Mouse (Mus musculus): ENCODE data around the gene Dnaic1. TPM values are rescaled to one million over a fixed set of nuclear protein-coding genes. Genes with fewer than 3 reads are reported as not detected.

The Dnaic1 gene
- polyA plus RNA-seq, 1 experiment from 2014 or later, result 4.8 TPM

GRCm38 (mm10) chr4:41655525-41655924 is 86.0 kb downstream of the Dnaic1 start:
- no peak overlapping the region for H3K4me3 ChIP-seq (ENCODE audit: low read depth, low read length)
- H3K27ac ChIP-seq (ENCODE audit: low read length), result no peak overlapping the region
- H3K36me3 ChIP-seq (ENCODE audit: control insufficient read depth, insufficient read depth, low read length), result no peaks in the 10 kb centered on the region
- WGBS, result 90% methylated on average over 2 of the region's 2 CpGs
- H3K4me1 ChIP-seq (ENCODE audit: control insufficient read depth, insufficient read depth, low read length), result peaks cover 3% of the 10 kb centered on the region; the same call in 1 of the 2 replicates
- H3K9me3 ChIP-seq (ENCODE audit: control insufficient read depth, low read depth, low read length), result no peaks in the 10 kb centered on the region
- no peak overlapping the region for H3K9ac ChIP-seq (replicated peaks; ENCODE audit: low read depth, low read length)
- ATAC-seq (ENCODE audit: insufficient number of reproducible peaks, insufficient read depth, low FRiP score, low read depth), result no peak
- H3K4me2 ChIP-seq (replicated peaks; ENCODE audit: low read depth, low read length), result no peak overlapping the region
- H3K27me3 ChIP-seq (ENCODE audit: control insufficient read depth, insufficient read depth, low read length), result no peaks in the 10 kb centered on the region

- no peak overlapping the region for H3K9ac ChIP-seq (replicated peaks; ENCODE audit: low read depth, low read length)
- 27% methylated on average over 23 of the region's 25 CpGs for WGBS
- no peak overlapping the region for H3K4me2 ChIP-seq (replicated peaks; ENCODE audit: low read depth, low read length)
Observed at GRCm38 (mm10) chr4:41658566-41659384, 89.2 kb downstream of the Dnaic1 start.

GRCm38 (mm10) chr4:41659556-41659955 is 90.0 kb downstream of the Dnaic1 start:
- no peak overlapping the region for H3K4me3 ChIP-seq (ENCODE audit: low read depth, low read length)
- H3K9me3 ChIP-seq (ENCODE audit: control insufficient read depth, low read depth, low read length), result no peaks in the 10 kb centered on the region
- no peak for ATAC-seq (ENCODE audit: insufficient number of reproducible peaks, insufficient read depth, low FRiP score, low read depth)
- 64% methylated on average over 13 of the region's 13 CpGs for WGBS
- H3K36me3 ChIP-seq (ENCODE audit: control insufficient read depth, insufficient read depth, low read length), result no peaks in the 10 kb centered on the region
- no peaks in the 10 kb centered on the region for H3K27me3 ChIP-seq (ENCODE audit: control insufficient read depth, insufficient read depth, low read length)
- no peak overlapping the region for H3K27ac ChIP-seq (ENCODE audit: low read length)
- peaks cover 28% of the 10 kb centered on the region for H3K4me1 ChIP-seq (ENCODE audit: control insufficient read depth, insufficient read depth, low read length)
- no peak overlapping the region for H3K4me2 ChIP-seq (replicated peaks; ENCODE audit: low read depth, low read length)
- H3K9ac ChIP-seq (replicated peaks; ENCODE audit: low read depth, low read length), result no peak overlapping the region

More at GRCm38 (mm10) chr4:41658566-41659384, 89.2 kb downstream of the Dnaic1 start:
- ATAC-seq (ENCODE audit: insufficient number of reproducible peaks, insufficient read depth, low FRiP score, low read depth), result peak; percentile 33; the same call in 1 of the 2 replicates
- Histone ChIP-seq H3K27me3 (ENCODE audit: control insufficient read depth, insufficient read depth, low read length) (no peaks in the 10 kb centered on the region), H3K4me1 (ENCODE audit: control insufficient read depth, insufficient read depth, low read length) (peaks cover 21% of the 10 kb centered on the region), H3K9me3 (ENCODE audit: control insufficient read depth, low read depth, low read length) (no peaks in the 10 kb centered on the region), H3K27ac (ENCODE audit: low read length) (no peak overlapping the region), H3K4me3 (ENCODE audit: low read depth, low read length) (no peak overlapping the region), H3K36me3 (ENCODE audit: control insufficient read depth, insufficient read depth, low read length) (no peaks in the 10 kb centered on the region)

DNA sequence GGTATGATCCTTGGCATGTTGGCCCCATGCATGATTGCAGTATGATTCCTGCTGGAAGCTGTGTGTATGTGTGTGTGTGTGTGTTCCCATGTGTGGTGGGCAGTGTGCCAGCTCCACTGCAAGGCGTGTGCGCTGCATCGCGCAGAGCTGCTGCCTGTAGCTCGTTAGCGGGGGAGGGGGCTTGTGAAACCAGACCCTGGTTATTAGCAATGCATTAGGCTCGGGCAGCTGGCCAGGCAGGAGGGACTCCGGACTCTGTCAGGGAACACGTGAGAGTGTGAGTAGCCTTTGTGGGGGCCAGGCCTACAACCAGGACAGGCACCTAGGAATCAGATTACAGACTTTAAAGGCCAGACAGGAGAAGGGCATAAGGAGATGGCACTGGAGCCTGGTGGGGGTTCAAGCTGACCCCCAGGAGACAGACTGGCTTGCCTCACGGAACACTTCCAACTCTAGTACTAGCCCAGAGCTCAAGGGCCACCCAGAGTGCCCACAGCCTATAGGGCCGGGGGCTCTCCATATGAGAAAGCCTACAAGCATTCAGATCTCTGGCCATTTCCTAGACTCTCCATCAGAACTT is 91.4 kb downstream of the Dnaic1 start:
- no peak overlapping the region for H3K4me2 ChIP-seq (replicated peaks; ENCODE audit: low read depth, low read length)
- ATAC-seq (ENCODE audit: insufficient number of reproducible peaks, insufficient read depth, low FRiP score, low read depth), result peak; percentile 34
- H3K27ac ChIP-seq (ENCODE audit: low read length), result no peak overlapping the region
- H3K9me3 ChIP-seq (ENCODE audit: control insufficient read depth, low read depth, low read length), result no peaks in the 10 kb centered on the region
- no peak overlapping the region for H3K4me3 ChIP-seq (ENCODE audit: low read depth, low read length)
- H3K4me1 ChIP-seq (ENCODE audit: control insufficient read depth, insufficient read depth, low read length), result peaks cover 41% of the 10 kb centered on the region
- H3K9ac ChIP-seq (replicated peaks; ENCODE audit: low read depth, low read length), result no peak overlapping the region
- H3K36me3 ChIP-seq (ENCODE audit: control insufficient read depth, insufficient read depth, low read length), result no peaks in the 10 kb centered on the region
- WGBS, result 21% methylated on average over 11 of the region's 11 CpGs
- no peaks in the 10 kb centered on the region for H3K27me3 ChIP-seq (ENCODE audit: control insufficient read depth, insufficient read depth, low read length)

DNA sequence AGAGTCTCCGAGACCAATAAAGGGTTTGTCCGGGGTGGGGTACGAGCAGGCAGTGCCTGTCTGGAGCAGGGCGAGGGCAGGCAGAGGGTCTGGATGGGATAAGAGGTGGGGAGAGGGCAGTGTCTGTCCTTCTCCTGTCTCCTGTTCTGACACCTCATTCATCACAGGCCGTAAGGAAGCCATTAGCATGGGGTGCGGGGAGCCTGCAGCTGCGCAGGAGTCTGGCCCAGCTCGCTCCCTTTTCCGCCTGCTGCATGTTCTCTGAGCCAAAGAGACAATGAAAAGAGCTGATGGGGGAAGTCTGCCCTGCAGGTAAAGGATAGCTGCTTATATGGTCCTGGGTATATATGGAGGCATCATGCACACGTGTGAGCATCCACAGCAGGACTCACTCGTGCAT is 93.1 kb downstream of the Dnaic1 start:
- no peak overlapping the region for H3K4me3 ChIP-seq (ENCODE audit: low read depth, low read length)
- no peak overlapping the region for H3K9ac ChIP-seq (replicated peaks; ENCODE audit: low read depth, low read length)
- ATAC-seq (ENCODE audit: insufficient number of reproducible peaks, insufficient read depth, low FRiP score, low read depth), result no peak
- H3K36me3 ChIP-seq (ENCODE audit: control insufficient read depth, insufficient read depth, low read length), result no peaks in the 10 kb centered on the region
- peaks cover 43% of the 10 kb centered on the region for H3K4me1 ChIP-seq (ENCODE audit: control insufficient read depth, insufficient read depth, low read length)
- peak overlapping the region; percentile 21; the same call in 1 of the 2 replicates for H3K27ac ChIP-seq (ENCODE audit: low read length)
- no peak overlapping the region for H3K4me2 ChIP-seq (replicated peaks; ENCODE audit: low read depth, low read length)
- 65% methylated on average over 11 of the region's 11 CpGs for WGBS
- H3K27me3 ChIP-seq (ENCODE audit: control insufficient read depth, insufficient read depth, low read length), result no peaks in the 10 kb centered on the region
- no peaks in the 10 kb centered on the region for H3K9me3 ChIP-seq (ENCODE audit: control insufficient read depth, low read depth, low read length)

DNA sequence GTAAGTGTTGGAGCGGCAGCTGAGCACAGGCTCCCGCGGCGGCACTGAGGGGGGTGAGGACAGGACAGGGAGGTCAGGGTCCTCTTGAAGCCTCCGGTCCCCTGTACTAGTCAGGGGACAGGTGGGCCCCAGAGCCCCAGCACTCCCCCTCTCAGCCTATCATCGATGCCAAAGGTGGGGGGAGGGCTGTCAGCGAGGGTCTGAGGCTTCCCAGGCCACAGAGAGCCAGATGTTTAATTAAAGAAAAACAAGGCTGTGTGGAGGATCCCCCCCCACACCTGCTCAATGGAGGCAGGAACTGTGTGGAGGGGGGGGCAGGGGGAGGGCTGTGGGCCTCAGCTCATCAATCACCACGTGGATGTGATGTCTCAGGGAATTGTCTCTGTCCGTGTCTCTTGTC is 94.0 kb downstream of the Dnaic1 start:
- no peaks in the 10 kb centered on the region for H3K9me3 ChIP-seq (ENCODE audit: control insufficient read depth, low read depth, low read length)
- H3K4me1 ChIP-seq (ENCODE audit: control insufficient read depth, insufficient read depth, low read length), result peaks cover 40% of the 10 kb centered on the region
- H3K36me3 ChIP-seq (ENCODE audit: control insufficient read depth, insufficient read depth, low read length), result no peaks in the 10 kb centered on the region
- ATAC-seq (ENCODE audit: insufficient number of reproducible peaks, insufficient read depth, low FRiP score, low read depth), result no peak
- WGBS, result 28% methylated on average over 9 of the region's 9 CpGs
- H3K4me3 ChIP-seq (ENCODE audit: low read depth, low read length), result no peak overlapping the region
- no peaks in the 10 kb centered on the region for H3K27me3 ChIP-seq (ENCODE audit: control insufficient read depth, insufficient read depth, low read length)
- H3K9ac ChIP-seq (replicated peaks; ENCODE audit: low read depth, low read length), result no peak overlapping the region
- no peak overlapping the region for H3K27ac ChIP-seq (ENCODE audit: low read length)
- H3K4me2 ChIP-seq (replicated peaks; ENCODE audit: low read depth, low read length), result no peak overlapping the region

DNA sequence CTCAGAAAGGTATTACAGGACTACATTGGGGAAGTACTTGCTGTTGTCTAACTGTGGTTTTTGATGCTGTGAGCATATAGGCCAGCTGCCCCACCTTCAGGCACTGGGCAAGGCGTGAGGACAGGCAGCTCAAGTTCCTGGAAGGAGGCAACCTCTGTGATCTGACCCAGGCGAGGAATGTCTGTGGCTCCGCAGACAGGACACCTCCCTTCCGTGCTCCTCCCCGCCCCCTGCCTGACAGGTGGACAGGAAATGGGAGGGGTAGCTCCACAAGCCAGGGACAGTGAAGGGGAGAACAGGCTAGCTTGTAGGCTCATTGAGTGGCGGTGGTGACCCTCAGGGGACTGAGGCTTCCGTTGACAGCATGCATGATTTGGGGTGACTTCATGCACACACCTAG is 95.0 kb downstream of the Dnaic1 start:
- Histone ChIP-seq H3K4me2 (replicated peaks; ENCODE audit: low read depth, low read length) (no peak overlapping the region), H3K27me3 (ENCODE audit: control insufficient read depth, insufficient read depth, low read length) (no peaks in the 10 kb centered on the region), H3K9me3 (ENCODE audit: control insufficient read depth, low read depth, low read length) (no peaks in the 10 kb centered on the region), H3K36me3 (ENCODE audit: control insufficient read depth, insufficient read depth, low read length) (no peaks in the 10 kb centered on the region), H3K27ac (ENCODE audit: low read length) (peak overlapping the region; percentile 58; the same call in 1 of the 2 replicates), H3K9ac (replicated peaks; ENCODE audit: low read depth, low read length) (no peak overlapping the region), H3K4me1 (ENCODE audit: control insufficient read depth, insufficient read depth, low read length) (peaks cover 40% of the 10 kb centered on the region), H3K4me3 (ENCODE audit: low read depth, low read length) (no peak overlapping the region)
- 36% methylated on average over 7 of the region's 7 CpGs for WGBS
- no peak for ATAC-seq (ENCODE audit: insufficient number of reproducible peaks, insufficient read depth, low FRiP score, low read depth)

GRCm38 (mm10) chr4:41665009-41665675 is 95.6 kb downstream of the Dnaic1 start:
- Histone ChIP-seq H3K4me3 (ENCODE audit: low read depth, low read length) (no peak overlapping the region), H3K9me3 (ENCODE audit: control insufficient read depth, low read depth, low read length) (no peaks in the 10 kb centered on the region), H3K4me2 (replicated peaks; ENCODE audit: low read depth, low read length) (peak overlapping the region; percentile 14; the same call in 1 of the 2 replicates), H3K27ac (ENCODE audit: low read length) (peak overlapping the region; percentile 58; the same call in 1 of the 2 replicates), H3K27me3 (ENCODE audit: control insufficient read depth, insufficient read depth, low read length) (no peaks in the 10 kb centered on the region), H3K4me1 (ENCODE audit: control insufficient read depth, insufficient read depth, low read length) (peaks cover 40% of the 10 kb centered on the region), H3K36me3 (ENCODE audit: control insufficient read depth, insufficient read depth, low read length) (no peaks in the 10 kb centered on the region), H3K9ac (replicated peaks; ENCODE audit: low read depth, low read length) (no peak overlapping the region; the same call in 1 of the 2 replicates)
- ATAC-seq (ENCODE audit: insufficient number of reproducible peaks, insufficient read depth, low FRiP score, low read depth), result peak; percentile 17; the same call in 1 of the 2 replicates
- 5% methylated on average over 6 of the region's 8 CpGs for WGBS

Data from stomach, embryonic 14.5 days (tissue).